Mouse (Mus musculus) kidney, adult 9 months (tissue): ENCODE results near the gene Coil.

Experiments used
- DNase-seq: peaks from one replicate; pipeline ENCODE4 v3.0.0; 2022

Coil gene

DNA sequence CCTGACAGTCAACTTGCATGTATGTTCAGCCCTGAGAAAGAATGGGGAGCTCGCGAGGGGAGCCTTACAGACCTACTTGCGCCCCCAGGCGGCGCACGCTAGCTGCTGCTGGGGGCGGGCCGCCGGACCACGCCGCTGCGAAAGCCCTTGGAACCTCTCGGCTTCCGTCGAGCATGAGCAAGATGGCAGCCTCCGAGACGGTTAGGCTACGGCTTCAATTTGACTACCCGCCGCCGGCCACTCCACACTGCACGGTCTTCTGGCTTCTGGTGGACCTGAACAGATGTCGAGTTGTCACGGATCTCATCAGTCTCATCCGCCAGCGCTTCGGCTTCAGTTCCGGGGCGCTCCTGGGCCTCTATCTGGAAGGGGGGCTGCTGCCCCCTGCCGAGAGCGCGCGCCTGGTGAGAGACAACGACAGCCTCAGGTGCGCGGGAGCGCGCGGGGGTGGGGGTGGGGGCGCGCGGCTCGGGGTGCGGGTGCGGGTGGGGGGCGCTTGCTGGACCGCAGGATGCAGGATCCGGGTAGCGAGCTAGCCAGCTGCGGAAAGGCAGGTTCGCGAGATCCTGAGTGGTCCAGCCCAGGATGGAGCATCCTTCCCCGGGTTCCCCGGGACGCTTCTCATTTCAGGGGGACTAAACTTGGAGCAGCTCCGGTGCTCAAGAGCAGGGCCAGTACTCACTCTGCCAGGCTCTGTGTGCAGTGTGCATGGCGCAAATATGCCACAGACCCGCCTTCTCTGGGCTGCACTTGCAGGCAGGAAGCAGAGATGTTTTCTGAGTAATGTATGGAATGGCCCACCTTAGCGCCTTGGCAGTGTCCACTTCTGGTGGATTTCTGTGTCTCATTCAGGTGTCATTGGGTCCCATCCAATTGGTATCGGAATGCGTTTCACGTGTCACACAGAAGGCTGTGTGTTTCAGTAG, 4.0 kb downstream of the Coil start:
- DNase-seq, result peak; percentile 95

DNA sequence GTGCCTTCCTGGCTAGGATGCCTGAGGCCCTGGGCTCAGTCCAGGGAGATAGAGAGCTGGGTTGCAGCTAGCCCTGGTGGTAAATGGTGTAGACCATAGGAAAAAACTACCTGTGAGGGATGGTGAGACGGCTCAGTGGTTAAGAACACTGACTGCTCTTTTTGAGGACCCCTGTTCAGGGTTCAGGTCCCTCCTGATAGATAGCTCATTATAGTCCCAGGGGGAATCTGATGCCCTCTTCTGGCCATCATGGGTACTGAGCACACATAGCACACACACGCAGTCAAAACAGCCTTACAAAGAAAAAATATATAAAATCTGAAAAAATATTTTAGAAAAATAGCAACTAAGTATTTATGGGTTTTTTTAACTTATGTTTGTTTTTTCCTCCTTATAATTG, 6.3 kb downstream of the Coil start:
- DNase-seq, result peak; percentile 37

DNA sequence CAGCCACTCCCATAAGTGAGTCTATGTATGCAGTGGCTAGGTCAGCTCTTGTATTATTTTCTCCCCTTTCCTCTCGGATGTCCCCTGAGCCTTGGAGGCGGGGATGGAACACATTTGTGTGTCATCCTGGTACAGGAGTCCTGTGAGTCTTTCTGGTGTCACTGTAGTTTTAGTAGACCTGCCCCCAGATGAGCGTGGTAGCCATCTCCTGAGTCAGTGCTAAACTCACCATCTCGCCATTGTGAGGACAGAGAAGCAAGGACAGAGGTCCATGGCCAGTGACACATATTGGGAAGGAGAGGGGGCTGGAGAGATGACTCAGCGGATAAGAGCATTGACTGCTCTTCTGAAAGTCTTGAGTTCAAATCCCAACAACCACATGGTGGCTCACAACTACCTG, 7.1 kb downstream of the Coil start:
- DNase-seq, result no peak

DNA sequence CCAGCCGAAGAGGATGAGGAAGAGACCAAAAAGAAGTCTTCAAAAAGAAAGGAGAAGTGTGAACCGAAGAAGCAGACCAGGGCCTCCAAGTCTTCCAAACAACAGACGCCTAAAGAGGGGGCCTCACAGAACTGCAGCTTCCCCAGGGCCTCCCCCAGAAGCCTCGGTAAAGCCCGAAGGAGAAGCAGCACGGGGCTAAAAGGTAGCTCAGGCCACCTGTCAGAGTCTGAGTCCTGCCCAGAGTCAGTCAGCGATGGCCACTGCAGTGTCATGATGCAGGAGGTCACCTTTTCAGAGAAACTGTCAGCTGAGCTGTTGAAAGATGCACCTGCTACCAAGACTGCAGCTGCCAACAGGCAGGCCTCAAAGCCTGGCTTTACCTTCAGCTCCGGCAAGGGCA, 11.3 kb downstream of the Coil start:
- DNase-seq, result no peak

DNA sequence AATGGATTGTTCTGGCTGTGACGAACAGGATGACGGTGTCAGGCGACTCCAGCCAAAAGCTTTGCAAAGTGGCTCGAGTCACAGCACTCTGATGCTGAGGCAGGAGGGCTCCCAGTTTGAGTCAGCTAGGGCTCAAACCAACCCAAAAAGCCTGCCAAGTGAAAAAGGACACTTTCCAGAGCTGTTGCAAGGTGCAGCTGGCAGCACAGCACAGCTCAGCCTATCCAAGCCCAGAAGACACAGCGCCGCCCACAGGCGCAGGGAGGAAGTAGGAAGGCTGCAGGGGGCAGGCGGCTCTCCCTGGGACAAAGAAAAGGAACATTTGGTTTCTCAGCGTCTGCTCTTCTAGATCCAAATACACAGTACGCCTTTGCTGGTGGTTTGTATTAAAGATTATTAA, 16.6 kb downstream of the Coil start:
- DNase-seq, result no peak

DNA sequence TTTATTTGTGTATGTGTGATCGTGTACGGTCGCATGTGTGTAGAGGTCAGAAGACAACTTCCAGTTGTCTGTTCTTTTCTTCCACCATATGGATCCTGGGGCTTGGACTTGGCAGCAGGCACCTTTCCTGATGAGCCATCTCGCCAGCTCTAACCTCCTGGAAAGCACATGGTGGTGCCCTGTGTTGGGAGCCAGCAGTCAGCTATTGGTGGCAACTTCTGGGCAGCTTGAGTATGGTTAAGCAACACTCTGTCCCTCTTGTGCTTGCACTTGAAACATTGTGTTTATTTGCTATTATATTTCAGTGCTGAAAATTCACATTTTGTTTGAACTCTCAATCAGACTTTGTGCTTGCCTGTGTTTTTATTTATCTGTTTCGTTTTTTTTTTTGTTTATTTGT, 18.9 kb downstream of the Coil start:
- DNase-seq, result no peak

DNA sequence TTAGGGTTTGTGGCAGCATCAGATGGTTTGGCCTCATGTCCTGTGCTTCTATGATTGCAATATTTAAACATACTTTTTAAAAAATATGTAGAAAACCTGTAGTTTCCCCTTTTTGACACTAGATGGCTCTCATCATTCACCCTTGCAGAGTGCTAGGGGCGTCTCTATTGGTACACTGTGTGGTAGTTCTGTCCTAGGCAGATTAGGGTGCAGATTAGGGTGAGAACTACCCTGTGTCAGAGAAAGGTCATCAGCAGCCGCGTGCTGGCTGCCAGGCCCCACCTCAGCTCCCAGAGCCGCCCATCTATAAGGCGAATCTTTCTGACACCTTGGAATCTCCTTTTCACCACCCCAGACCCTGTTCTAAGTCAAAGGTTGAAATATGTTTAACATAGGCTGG, 19.5 kb downstream of the Coil start:
- peak; percentile 48 for DNase-seq

DNA sequence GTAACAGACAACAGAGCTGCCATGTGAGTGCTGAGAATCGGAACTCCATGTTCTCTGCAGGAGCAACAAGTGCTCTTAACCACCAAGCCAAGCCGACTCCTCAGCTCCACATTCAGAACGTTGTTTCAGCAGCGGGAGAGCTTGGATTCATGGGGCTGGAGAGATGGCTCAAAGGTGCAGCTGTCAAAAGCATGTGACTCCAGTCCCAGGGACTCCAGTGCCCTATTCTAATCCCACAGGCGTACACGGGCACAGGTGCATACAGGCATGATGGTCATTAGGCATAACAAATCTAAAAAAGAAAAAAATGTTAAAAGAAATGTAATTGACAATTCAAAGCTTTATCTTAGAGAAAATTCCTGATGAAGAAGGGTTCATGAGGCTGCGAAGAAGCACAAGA, 23.1 kb downstream of the Coil start:
- no peak for DNase-seq

DNA sequence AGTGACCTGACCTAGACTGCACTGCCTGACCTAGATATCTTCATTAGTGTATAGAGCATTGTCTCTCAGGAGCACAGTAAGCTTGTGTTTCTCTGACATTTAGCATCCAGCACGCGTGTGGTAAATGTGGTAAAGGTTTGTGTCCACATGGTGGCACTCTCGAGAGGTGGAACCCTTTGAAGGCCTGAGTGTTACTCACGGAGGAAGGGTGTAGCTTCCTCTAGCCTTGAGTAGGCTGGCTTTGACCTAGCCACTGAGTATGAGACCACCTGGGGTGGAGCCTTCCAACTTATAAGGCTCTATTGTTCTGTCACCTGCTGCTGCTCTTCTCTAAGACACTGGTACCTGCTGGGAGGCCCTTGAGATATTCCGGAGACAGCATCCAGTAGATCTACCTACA, 23.6 kb downstream of the Coil start:
- peak; percentile 86 for DNase-seq

DNA sequence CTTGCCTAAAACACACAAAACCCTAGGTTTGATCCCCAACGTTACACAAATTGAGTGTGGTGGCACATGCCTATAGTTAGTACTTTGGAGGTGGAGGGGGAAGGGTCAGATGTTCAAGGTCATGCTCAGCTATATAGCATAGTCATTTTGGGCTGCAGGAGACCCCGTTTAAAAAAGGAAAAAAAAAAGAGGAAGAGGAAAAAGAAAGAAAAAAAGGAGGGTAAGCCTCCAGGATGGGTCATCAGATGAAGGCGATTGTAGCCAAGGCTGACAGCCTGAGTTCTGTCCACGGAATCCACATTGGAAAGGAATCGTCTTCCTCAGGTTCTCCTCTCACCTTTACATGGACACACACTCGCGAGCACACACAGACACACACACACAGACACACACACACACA, 24.4 kb downstream of the Coil start:
- no peak for DNase-seq

DNA sequence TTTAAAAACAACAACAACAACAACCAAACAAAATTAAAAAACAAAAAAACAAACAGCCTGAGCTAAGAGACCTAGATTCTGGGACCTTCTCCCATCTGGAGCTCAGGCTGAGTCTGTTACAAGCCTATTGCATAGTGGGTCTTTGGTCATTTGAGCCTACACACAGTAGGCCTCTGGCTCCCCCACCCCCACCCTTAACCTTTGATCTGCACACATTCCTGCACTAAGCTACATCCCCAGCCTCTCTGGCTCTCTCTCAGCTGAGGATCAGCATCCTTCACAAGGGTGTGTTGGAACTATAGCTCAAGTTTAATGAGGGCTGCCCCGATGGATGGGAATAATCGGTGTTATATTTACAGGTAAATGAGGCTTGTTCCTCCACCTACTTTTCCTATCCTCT, 25.6 kb downstream of the Coil start:
- DNase-seq, result no peak

DNA sequence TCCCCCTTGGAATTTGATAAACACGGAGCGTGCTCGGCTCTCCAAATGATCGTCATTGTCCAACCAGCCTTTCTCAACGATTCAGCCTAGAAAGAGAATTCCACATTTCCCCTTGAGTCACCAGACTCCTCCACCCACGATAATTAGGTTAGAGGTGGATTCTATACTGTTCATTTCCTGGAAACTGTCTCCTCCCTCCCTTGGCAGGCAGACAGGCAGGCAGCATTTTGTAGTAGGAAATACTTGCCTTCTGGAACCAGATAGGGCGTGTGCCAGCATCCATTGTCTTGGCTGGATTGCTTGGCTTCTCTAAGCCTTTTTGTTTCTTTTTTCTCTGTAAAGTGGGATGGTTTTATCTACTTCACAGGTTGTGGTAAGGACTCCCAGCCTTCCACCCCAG, 26.4 kb downstream of the Coil start:
- DNase-seq, result no peak

DNA sequence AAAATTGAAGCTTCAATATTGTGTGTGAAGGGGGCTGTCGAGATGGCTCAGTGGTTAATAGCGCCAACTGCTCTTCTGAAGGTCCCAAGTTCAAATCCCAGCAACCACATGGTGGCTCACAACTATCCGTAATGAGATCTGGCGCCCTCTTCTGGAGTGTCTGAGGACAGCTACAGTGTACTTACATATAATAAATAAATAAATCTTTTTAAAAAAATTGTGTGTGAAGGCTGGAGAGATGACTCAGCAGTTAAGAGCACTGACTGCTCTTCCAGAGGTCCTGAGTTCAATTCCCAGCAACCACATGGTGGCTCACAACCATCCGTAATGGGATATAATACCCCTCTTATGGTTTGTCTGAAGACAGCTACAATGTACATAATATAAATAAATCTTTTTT, 27.3 kb downstream of the Coil start:
- peak; percentile 52 for DNase-seq

DNA sequence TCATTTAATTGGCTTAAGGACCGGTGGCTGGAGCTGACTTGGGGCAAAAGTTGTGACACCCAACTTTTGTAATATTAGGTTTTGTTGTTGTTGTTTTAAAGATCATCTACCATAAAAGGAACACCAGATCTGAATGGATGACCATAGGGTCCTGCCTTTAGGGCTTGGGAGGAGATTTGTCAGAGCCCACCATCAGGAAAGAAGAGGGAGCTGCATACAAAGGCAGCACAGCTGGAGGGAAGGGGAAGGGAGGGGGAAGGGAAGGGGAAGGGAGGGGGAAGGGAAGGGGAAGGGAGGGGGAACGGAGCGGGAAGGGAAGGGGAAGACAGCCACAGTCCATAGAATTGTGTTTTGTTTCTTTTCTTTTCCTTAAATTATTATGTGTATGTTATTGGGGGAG, 28.4 kb downstream of the Coil start:
- no peak for DNase-seq

DNA sequence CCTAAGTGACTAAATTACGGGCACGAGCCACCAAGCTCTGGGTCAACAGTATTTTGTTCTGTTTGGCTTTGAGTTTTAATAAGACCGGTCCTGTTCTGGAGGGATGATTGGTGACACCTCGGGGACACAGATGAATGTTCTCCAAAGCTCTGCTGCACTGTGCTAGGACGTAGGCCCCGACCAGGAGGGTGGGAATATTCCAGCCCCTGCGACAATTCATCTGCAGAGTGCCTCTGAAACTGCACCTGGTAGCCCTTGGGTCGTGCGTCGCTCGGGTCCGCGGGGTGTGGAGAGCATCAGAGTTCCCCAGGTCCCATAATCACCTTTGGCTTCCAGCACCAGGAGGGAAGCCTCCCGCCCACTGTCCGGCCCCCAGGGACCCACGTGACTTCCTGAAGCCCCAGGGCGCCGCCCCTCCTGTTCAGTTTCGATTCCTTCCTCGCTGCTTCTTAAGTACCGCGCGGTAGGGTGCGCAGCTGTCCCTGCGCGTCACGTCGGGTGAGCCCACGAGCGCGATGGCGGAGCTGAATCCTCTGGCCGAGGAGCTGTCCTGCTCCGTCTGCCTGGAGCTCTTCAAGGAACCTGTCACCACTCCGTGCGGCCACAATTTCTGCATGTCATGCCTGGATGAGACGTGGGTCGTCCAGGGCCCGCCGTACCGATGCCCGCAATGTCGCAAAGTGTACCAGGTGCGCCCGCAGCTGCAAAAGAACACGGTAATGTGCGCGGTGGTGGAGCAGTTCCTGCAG, 29.1 kb downstream of the Coil start, which contains the start of gene Trim25:
Gene Trim25 (plus strand): TSS at position 403 of the 749 bp plus-strand sequence.
- DNase-seq, result peak; percentile 97

DNA sequence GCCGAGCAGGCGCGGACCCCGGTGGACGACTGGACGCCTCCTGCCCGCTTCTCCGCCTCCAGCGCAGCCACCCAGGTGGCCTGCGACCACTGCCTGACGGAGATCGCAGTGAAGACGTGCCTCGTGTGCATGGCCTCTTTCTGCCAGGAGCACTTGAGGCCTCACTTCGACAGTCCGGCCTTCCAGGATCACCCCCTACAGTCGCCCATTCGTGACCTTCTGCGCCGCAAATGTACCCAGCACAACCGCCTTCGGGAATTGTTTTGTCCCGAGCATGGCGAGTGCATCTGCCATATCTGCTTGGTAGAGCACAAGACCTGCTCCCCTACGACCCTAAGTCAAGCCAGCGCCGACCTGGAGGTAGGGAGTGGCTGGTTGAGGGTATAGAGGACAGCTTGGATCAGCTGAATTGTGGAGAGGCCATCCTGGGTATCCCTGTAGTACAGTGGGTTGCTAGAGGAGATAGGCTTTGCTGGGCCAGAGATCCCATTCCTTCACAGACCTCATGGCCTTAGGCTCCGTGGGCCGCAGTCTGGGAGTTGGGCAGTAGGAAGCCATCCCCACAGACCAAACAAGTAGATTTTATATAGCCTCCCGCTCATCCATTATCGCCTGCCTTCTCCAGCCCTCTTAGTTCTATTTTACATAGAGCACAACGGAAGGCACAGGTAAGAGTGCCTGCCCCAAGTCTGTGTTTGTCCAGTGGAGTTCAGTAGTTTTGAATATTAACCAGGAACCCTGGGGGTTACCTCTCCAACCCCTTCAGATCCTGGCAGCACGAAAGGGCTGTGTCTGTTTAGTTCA, 29.9 kb downstream of the Coil start:
- peak; percentile 67 for DNase-seq

DNA sequence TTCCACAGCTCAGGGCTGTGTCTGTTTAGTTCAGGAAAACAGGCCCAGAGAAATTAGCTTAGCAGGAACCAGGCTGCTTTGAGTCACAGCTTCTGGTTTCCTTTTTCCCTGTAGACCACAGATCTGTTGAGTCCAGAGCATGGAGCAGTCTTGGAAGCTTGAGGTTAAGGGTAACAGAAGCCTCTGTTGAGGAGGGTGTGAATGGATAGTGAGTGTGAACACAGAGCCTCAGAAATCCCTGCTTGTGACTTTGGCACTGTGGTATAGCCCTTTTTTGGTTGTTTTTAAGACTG, 30.4 kb downstream of the Coil start:
- DNase-seq, result no peak

DNA sequence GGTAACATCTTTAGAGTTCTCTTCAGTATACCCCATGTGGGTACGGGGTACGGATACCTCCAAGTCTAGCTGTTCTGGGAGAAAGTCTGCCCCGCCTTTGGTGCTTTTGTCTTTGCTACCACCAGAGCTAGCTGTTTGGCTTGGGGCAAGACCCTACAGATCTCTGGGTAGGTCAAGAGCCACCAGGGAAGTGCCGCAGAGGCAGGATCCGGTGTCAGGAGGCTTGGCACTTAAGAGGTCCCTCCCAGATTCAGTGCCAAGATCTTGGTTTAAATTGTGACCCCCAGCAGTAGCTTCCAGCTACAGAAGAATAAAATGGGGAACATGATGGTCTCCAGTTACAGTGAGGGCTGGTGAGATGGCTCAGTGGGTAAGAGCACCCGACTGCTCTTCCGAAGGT, 31.5 kb downstream of the Coil start:
- DNase-seq, result no peak

DNA sequence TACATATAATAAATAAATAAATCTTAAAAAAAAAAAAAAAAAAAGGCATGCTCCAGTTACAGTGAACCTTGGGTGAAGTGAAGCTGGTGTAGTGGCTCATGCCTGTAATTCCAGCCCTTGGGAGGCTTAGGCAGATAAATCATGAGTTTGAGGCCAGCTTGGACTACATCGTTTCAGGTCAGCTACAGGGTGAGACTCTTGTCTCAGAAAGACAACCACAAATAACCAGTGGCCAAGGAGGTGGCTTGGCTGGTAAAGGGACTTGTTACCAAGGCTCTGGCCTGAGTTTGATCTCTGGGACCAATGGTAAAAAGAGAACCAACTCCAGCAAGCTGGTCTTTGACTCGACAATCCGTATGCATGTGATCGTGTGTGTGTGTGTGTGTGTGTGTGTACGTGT, 32.0 kb downstream of the Coil start:
- DNase-seq, result no peak

DNA sequence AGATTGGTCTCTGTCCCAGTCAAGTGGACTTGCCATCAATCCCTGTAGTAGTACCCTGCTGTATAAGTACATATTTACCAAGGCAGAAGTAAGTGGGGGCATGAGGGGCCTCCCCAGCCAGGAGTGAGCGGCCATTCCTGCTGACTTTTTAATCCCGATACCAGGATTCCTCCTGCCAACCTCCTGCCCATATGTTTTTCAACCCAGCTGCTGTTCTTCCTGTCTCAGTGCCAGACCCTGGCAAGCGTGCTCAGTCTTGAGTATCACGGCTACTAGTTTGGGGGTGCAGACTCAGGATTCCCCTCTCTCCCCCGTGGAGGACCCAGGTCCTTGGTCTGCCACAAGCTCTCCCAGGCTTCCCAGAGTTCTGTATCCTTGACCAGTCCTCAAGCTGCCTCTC, 32.6 kb downstream of the Coil start:
- DNase-seq, result no peak

DNA sequence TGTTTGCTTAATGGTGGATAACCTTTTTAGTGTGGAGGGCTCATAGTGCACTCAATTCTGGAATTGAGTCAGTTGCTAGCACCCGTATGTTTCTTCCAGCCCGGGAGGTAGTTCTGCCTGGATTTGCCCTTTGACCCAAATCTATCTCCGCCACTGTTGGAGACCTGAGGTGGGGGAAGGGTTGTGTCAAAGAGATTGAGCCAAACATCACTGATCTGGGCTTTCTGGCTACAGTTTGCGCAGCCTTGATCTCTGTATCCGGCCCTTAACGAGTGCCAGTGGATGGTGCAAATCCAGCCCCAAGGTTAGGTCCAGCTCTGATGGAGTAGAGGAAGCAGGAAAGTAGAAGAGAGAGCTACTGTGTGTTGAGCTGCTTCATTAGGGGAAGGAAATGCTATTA, 33.0 kb downstream of the Coil start:
- peak; percentile 74 for DNase-seq

DNA sequence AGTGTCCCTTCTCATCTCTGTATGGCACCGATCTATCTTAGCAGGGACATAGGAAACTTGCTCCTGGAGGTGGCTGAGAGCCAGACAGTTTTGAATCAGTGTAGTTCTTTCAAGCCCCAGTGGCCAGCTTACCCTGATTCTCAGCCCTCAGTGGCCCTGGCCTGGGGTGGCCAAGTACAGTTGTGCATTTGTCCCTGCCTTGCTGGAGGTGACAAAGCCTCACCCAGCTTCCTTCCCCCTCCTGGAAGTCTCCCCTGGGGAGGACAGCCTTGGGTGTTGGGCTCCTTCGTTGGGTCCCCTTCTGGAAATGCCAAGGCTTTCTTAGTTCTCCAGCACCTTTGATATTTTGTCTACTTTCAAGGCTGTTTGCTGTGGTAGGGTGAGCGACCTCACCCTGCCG, 33.7 kb downstream of the Coil start:
- DNase-seq, result no peak

DNA sequence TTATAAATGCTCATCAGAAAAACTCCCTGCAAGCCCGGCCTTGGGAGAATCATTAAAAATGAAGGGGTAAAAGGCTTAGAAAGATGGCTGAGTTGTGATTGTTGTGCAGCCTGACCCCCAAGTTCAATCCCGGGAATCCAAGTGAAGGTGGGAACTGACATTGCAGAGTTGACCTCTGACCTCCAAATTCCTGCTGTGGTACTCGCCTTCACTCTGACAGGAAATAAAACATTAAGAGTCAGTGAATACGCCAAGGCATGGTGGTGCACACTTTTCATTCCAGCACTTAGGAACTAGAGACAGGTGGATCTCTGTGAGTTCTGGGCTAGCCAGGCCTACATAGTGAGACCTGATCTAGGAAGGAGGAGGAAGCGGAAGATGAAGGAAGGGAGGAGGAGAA, 35.4 kb downstream of the Coil start:
- no peak for DNase-seq

DNA sequence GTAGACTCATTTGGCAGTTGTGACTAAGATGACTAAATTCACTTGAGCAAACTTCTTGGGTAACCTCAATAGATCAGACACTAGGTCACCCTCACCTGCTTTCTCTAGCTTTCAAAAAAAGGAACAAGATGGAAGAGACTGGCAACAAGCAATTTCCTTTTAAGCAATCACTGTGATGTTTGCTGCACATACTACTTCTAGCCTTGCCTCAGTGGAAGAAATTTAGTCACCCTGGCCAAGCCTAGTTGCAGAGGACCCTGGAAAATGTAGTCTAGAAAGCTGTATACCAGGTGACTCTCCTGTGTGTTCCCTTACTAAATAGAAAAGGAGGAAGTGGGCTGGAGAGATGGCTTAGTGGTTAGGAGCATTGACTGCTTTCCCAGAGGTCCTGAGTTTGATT, 36.4 kb downstream of the Coil start:
- DNase-seq, result no peak
